Mouse (Mus musculus): ENCODE results near the gene Fndc7.

- TF ChIP-seq CTCF (IDR thresholded peaks at IDR 0.05; ENCODE audit: extremely low read depth, insufficient read depth, low read length) (no peak), POLR2A (IDR thresholded peaks at IDR 0.05; ENCODE audit: extremely low read depth, insufficient read depth, low read length) (no peak)
Measured at GRCm38 (mm10) chr3:108884706-108885289, 5.0 kb downstream of the Fndc7 start.

Data from cortical plate, adult 2 months (tissue).